Comparison of ENCODE assay signal across 20 mouse cellular contexts in the genomic region with DNA sequence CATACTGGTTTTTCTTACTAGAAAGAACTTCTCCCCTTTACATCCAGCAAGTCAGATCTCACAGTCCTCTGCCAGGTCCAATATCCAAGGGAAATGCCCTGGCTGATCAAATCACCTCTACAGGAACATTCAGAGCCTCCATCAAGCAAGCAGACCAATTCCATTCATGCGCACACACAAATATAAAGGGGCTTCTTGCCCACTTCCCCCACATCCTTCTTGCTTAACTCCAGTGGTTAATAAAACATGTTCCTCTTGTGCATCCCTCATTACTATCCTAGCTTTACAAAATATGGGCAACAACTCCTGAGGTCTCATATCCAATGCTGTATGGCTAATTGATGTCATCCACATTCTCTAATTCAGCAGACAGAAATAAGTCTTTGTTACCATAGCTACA. TPM values are rescaled to one million over a fixed set of nuclear protein-coding genes. Genes with fewer than 3 reads are reported as not detected.
DNase-seq lines count a peak whose midpoint lies in the region; ATAC-seq lines count a peak whose summit lies in the region.
"Had no signal": no experiment of that assay in that cellular context is flagged by ENCODE, and none has a peak within 500 bp of the region (broad histone marks: within the 10 kb centered on the region; RNA-seq: fewer than 3 reads in every experiment).

No protein-coding gene starts in this region.

- H3K27ac ChIP-seq in heart, embryonic 10.5 days = no peak overlapping the region

- no peak overlapping the region for H3K4me3 ChIP-seq in heart, embryonic 10.5 days

- H3K27me3 ChIP-seq in heart, embryonic 10.5 days (ENCODE audit: insufficient read depth, poor library complexity, severe bottlenecking) = no peaks in the 10 kb centered on the region

- H3K9me3 ChIP-seq in heart, embryonic 10.5 days = no peaks in the 10 kb centered on the region
- H3K9me3 ChIP-seq: G1E had no signal

- no peaks in the 10 kb centered on the region for H3K36me3 ChIP-seq in heart, embryonic 10.5 days
- H3K36me3 ChIP-seq: G1E had no signal

- no peaks in the 10 kb centered on the region for H3K4me1 ChIP-seq in heart, embryonic 10.5 days

- ATAC-seq in granulocyte monocyte progenitor cell, adult 5-6 weeks (replicated peaks; ENCODE audit: poor library complexity, severe bottlenecking) = peak; percentile 75
- peak; percentile 58 for ATAC-seq in megakaryocyte progenitor cell, adult 5-6 weeks (replicated peaks; ENCODE audit: poor library complexity)
- ATAC-seq: activated CD4-positive, CD25-positive, alpha-beta regulatory T cell, adult 4 months; CD4-positive, CD25-positive, alpha-beta regulatory T cell, adult 4 months; Patski had no signal

- peak; percentile 8 for DNase-seq in heart, adult 11 months
- no peak for DNase-seq in heart, embryonic 10.5 days (ENCODE audit: low spot score)
- no peak for DNase-seq in right cerebral cortex, postnatal 14 days
- no peak for DNase-seq in kidney, postnatal 10 days
- DNase-seq: adrenal gland, adult 2 months; adrenal gland, adult 8-10 months; adrenal gland, postnatal 10 days; adrenal gland, postnatal 14 days; adrenal gland, postnatal 25 days; adrenal gland, postnatal 36 days; B cell, adult 2 months; cerebellum, adult 11 months; cerebellum, adult 11-12 months; cerebellum, adult 18-20 months had no signal

- 87% methylated on average over 1 of the region's 1 CpGs for WGBS in heart, embryonic 10.5 days

RNA-seq across cellular contexts. Expression of a gene that starts 8.9 kb away (rescaled TPM):
- 75.2 and 102 TPM in 2 replicates for polyA plus RNA-seq in heart, embryonic 10.5 days (2016; fragmentation: Nextera tagmentation; extraction: Ambion mirVana)
- total RNA-seq in granulocyte monocyte progenitor cell, adult 5-6 weeks (2014; fragmentation: Nextera tagmentation) = 104 and 106 TPM in 2 replicates
- total RNA-seq in granulocyte monocyte progenitor cell, adult 5-6 weeks (2017) = 64.1 and 76.1 TPM in 2 replicates
- 109 and 113 TPM in 2 replicates for total RNA-seq in megakaryocyte progenitor cell, adult 5-6 weeks (2015)
- total RNA-seq in megakaryocyte progenitor cell, adult 5-6 weeks (2017) = 48.6 and 50.6 TPM in 2 replicates

RNA-seq across cellular contexts. Expression of a gene that starts 17.4 kb away (rescaled TPM):
- 16.9 and 18.3 TPM in 2 replicates for polyA plus RNA-seq in heart, embryonic 10.5 days (2016; fragmentation: Nextera tagmentation; extraction: Ambion mirVana)
- total RNA-seq in granulocyte monocyte progenitor cell, adult 5-6 weeks (2014; fragmentation: Nextera tagmentation) = 11.2 and 15.5 TPM in 2 replicates
- total RNA-seq in granulocyte monocyte progenitor cell, adult 5-6 weeks (2017) = 18.9 and 19.9 TPM in 2 replicates
- total RNA-seq in megakaryocyte progenitor cell, adult 5-6 weeks (2015) = 15.4 and 16.1 TPM in 2 replicates
- 18.7 and 20.9 TPM in 2 replicates for total RNA-seq in megakaryocyte progenitor cell, adult 5-6 weeks (2017)
